Mouse (Mus musculus): Measurements from ENCODE around the gene Smok2a.
"Not testable (repeated sequence)": the region's sequence is repeated elsewhere in the genome, so short reads cannot be mapped to it uniquely, and the experiment has no call there.

Smok2a gene

DNA sequence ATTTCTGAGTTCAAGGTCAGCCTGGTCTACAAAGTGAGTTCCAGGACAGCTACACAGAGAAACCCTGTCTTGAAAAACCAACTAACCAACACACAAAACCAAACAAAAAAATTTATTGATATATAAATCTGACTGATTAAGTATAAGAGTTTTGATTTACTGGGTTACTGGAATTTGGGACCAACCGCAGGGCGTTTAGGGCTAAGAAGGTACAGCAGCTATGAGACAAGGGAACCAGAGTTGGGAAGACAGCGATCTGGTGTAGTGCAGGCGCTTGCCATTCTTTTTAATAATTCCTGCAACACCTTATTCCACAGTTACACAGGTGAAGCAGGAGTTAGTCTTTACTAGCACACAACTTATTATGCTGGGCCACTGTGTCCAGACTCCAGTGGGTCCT lies 19.4 kb upstream of the Smok2a start:
- not testable (repeated sequence) for DNase-seq (ENCODE audit: low read depth, low spot score); H3K27me3 ChIP-seq (ENCODE audit: control insufficient read depth, insufficient read depth, low read length, poor library complexity, severe bottlenecking); H3K36me3 ChIP-seq (ENCODE audit: control insufficient read depth, insufficient read depth, low read length, poor library complexity, severe bottlenecking)

DNA sequence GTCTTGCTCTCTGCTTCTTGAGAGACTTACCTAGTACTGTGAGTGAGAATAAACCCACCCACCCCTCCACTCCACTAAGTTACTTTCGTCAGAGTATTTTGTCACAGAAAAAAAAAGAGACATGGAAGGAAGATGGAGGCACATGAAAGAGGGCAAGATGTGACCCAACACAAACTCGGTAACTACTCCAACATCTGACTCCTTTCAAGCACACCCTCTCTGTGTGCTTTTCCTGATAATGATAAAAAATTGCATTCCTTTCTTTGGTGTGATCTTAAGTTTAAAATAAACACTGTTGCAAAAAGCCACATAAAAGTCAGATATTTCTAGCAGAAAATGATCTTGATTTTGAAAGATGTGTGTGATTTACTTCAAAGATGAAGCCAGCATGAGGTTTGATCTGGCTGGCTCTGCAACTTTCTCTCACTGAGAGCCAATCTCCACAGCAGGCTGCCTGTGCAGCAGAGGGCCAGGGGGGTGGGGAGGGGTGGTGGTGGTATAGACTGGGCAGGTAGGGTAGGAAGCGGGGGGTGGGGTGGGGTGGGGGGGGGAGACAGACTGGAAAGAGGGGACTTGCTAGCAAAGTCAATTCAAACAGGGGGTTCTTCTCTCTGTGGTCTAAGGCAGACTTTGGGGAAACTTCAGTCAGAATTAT lies 18.4 kb upstream of the Smok2a start:
- H3K27me3 ChIP-seq (ENCODE audit: control insufficient read depth, insufficient read depth, low read length, poor library complexity, severe bottlenecking); DNase-seq (ENCODE audit: low read depth, low spot score); H3K36me3 ChIP-seq (ENCODE audit: control insufficient read depth, insufficient read depth, low read length, poor library complexity, severe bottlenecking): not testable (repeated sequence)

GRCm38 (mm10) chr17:13205247-13205646 lies 15.7 kb upstream of the Smok2a start:
- H3K36me3 ChIP-seq (ENCODE audit: control insufficient read depth, insufficient read depth, low read length, poor library complexity, severe bottlenecking); DNase-seq (ENCODE audit: low read depth, low spot score); H3K27me3 ChIP-seq (ENCODE audit: control insufficient read depth, insufficient read depth, low read length, poor library complexity, severe bottlenecking): not testable (repeated sequence)

DNA sequence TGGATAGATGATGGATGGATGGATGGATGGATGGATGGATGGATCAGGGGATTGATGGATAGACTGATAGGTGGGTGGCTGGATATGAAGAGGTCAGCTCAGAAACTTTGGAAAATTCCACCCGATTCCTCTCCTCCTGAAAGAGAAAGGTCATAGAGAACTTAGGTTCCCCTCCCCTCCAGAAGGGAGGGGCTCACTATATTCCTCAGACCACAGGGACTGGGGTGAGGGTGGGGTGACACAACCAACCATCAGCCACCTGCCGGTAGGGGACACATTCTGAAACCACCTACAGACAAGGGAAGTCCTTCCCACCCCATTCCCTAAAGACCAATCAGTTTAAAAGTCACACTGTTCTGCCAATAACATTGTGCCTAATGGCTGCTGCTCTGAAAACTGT lies 14.5 kb upstream of the Smok2a start:
- no peak for DNase-seq (ENCODE audit: low read depth, low spot score)
- Histone ChIP-seq H3K27me3 (ENCODE audit: control insufficient read depth, insufficient read depth, low read length, poor library complexity, severe bottlenecking) (no peaks in the 10 kb centered on the region), H3K36me3 (ENCODE audit: control insufficient read depth, insufficient read depth, low read length, poor library complexity, severe bottlenecking) (no peaks in the 10 kb centered on the region)

DNA sequence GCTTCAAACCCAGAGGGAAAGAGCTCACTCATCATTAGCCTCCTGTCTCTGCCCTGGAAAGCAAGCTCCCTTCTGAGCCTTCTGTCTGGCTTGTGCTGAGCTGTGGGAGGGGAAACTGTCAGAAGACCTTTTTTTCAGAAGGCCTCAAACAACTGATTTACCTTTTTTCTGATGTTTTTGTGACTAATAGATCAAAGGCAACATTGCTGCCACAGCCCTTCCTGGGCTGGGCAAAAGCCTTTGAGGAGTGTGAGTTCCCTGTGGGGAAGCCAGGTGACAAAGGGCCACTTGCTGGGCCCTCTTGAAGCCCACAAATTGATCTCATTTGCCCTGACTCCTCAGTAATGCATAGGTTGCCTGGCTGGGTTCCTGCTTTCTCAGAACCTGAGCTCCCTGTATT lies 12.5 kb upstream of the Smok2a start:
- not testable (repeated sequence) for DNase-seq (ENCODE audit: low read depth, low spot score); H3K27me3 ChIP-seq (ENCODE audit: control insufficient read depth, insufficient read depth, low read length, poor library complexity, severe bottlenecking); H3K36me3 ChIP-seq (ENCODE audit: control insufficient read depth, insufficient read depth, low read length, poor library complexity, severe bottlenecking)

- Histone ChIP-seq H3K27me3 (ENCODE audit: control insufficient read depth, insufficient read depth, low read length, poor library complexity, severe bottlenecking) (no peaks in the 10 kb centered on the region), H3K36me3 (ENCODE audit: control insufficient read depth, insufficient read depth, low read length, poor library complexity, severe bottlenecking) (no peaks in the 10 kb centered on the region)
- DNase-seq (ENCODE audit: low read depth, low spot score) = no peak
Observed at GRCm38 (mm10) chr17:13212136-13212850, 8.7 kb upstream of the Smok2a start.

DNA sequence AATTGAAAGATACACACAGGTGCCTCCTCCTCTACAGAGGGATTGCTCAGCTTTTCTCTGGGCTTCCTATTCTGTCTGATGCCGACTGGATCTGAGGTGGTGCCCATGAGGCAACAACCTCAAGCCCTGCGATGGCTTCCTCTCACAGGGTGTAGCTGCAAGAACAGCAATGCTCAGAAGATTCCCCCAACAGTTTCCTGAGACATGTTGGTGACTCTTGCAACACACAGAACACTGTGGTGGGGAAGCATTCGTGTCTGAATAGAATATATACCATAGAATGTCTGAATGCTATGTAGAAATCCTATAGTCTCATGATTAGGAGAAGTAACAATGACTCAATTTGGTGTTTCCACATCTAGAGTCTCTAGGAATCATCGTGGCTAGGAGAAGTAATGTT lies 6.8 kb upstream of the Smok2a start:
- Histone ChIP-seq H3K36me3 (ENCODE audit: control insufficient read depth, insufficient read depth, low read length, poor library complexity, severe bottlenecking) (no peaks in the 10 kb centered on the region), H3K27me3 (ENCODE audit: control insufficient read depth, insufficient read depth, low read length, poor library complexity, severe bottlenecking) (no peaks in the 10 kb centered on the region)
- DNase-seq (ENCODE audit: low read depth, low spot score) = no peak

DNA sequence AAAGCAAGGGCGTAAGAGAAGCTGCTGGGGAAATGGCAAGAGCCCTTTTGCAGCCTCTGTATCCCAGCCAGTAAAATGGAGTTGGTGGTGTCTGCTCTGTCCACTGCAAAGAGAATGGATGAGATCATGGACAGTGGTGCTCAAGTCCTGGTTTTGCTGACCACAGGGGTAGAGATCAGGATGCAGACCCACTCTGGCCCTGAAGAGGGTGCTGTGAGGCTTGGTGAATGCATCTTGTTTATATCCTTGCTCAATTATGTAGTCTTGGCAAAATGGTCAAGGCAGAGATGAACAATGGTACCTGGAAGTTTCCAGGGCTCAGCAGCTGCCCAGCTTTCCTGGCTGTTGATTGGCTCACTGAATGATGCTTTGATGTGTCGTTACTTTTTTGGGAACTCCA lies 5.4 kb upstream of the Smok2a start:
- no peak for DNase-seq (ENCODE audit: low read depth, low spot score)
- Histone ChIP-seq H3K27me3 (ENCODE audit: control insufficient read depth, insufficient read depth, low read length, poor library complexity, severe bottlenecking) (no peaks in the 10 kb centered on the region), H3K36me3 (ENCODE audit: control insufficient read depth, insufficient read depth, low read length, poor library complexity, severe bottlenecking) (no peaks in the 10 kb centered on the region)

GRCm38 (mm10) chr17:13221921-13222320 lies 933 bp downstream of the Smok2a start:
- not testable (repeated sequence) for H3K36me3 ChIP-seq (ENCODE audit: control insufficient read depth, insufficient read depth, low read length, poor library complexity, severe bottlenecking); DNase-seq (ENCODE audit: low read depth, low spot score); H3K27me3 ChIP-seq (ENCODE audit: control insufficient read depth, insufficient read depth, low read length, poor library complexity, severe bottlenecking)

- H3K27me3 ChIP-seq (ENCODE audit: control insufficient read depth, insufficient read depth, low read length, poor library complexity, severe bottlenecking); DNase-seq (ENCODE audit: low read depth, low spot score); H3K36me3 ChIP-seq (ENCODE audit: control insufficient read depth, insufficient read depth, low read length, poor library complexity, severe bottlenecking): not testable (repeated sequence)
Observed at GRCm38 (mm10) chr17:13229957-13230356, 9.0 kb downstream of the Smok2a start, which contains the start of gene Smok2b. TSS of gene Smok2b (plus strand) at chr17:13230257.

GRCm38 (mm10) chr17:13239461-13239860 lies 18.5 kb downstream of the Smok2a start:
- DNase-seq (ENCODE audit: low read depth, low spot score); H3K27me3 ChIP-seq (ENCODE audit: control insufficient read depth, insufficient read depth, low read length, poor library complexity, severe bottlenecking); H3K36me3 ChIP-seq (ENCODE audit: control insufficient read depth, insufficient read depth, low read length, poor library complexity, severe bottlenecking): not testable (repeated sequence)

- not testable (repeated sequence) for DNase-seq (ENCODE audit: low read depth, low spot score); H3K36me3 ChIP-seq (ENCODE audit: control insufficient read depth, insufficient read depth, low read length, poor library complexity, severe bottlenecking); H3K27me3 ChIP-seq (ENCODE audit: control insufficient read depth, insufficient read depth, low read length, poor library complexity, severe bottlenecking)
Observed at GRCm38 (mm10) chr17:13240807-13241727, 20.1 kb downstream of the Smok2a start.

DNA sequence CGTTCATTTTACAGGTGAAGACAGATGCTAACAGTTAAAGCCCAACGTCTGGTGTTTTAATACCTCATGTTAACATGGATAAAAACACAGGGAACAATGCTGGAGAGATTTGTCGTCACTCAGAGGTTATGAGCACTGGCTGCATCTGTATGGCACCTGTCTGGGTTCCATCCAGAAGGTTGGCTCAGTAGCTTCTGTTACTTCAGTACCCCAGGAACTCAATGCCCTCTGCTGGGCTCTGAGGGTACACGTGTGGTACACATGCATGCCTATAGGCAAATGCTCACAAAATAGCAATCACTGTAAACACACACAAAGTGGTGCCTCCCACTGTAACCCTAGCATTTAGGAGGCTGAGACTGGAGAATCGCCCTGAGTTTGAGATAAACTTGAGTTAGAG lies 33.8 kb downstream of the Smok2a start:
- not testable (repeated sequence) for H3K27me3 ChIP-seq (ENCODE audit: control insufficient read depth, insufficient read depth, low read length, poor library complexity, severe bottlenecking); DNase-seq (ENCODE audit: low read depth, low spot score); H3K36me3 ChIP-seq (ENCODE audit: control insufficient read depth, insufficient read depth, low read length, poor library complexity, severe bottlenecking)

All from splenic B cell, adult 2 months (primary cell).